14 mouse cellular contexts compared by ENCODE assay signal in the genomic region with DNA sequence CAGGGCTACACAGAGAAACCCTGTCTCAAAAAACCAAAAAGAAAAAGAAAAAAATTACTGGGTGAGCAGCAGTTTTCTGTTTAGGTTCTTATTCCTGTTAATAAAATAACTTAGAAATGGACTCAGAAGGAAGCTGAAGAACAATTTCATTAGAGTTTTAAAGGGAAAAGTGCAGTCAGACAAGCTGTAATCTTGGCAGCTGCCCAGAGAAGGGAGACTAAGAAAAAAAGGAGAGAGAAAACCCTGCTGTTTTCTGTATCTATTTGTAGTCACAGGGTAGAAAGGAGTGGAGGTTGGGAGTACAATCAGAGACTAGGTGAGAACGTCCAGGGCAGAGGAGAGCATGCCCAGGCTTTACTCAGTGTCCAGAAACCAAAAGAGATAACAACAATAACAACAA.
"Had no signal": no experiment of that assay in that cellular context is flagged by ENCODE, and none has a peak within 500 bp of the region (broad histone marks: within the 10 kb centered on the region; RNA-seq: fewer than 3 reads in every experiment).

No protein-coding gene starts in this region.

- ATAC-seq: lung, postnatal 0 days had no signal

- H3K9me3 ChIP-seq: limb, embryonic 10.5 days; liver, embryonic 15.5 days; megakaryocyte, embryonic 14.5 days; midbrain, embryonic 12.5 days; stomach, embryonic 15.5 days had no signal

- H3K27me3 ChIP-seq: liver, embryonic 15.5 days; megakaryocyte, embryonic 14.5 days; midbrain, embryonic 12.5 days; stomach, embryonic 15.5 days had no signal

- H3K27ac ChIP-seq: left cerebral cortex, adult 2 months; limb, embryonic 10.5 days; liver, embryonic 15.5 days; macrophage; midbrain, embryonic 12.5 days; stomach, embryonic 15.5 days had no signal

- H3K9ac ChIP-seq: liver, embryonic 15.5 days; midbrain, embryonic 12.5 days; stomach, embryonic 15.5 days had no signal

- DNase-seq: kidney, adult 11 months; kidney, adult 9 months; kidney, postnatal 10 days; thymus, adult 2 months; thymus, postnatal 25 days had no signal

- H3K36me3 ChIP-seq: liver, embryonic 15.5 days; midbrain, embryonic 12.5 days; stomach, embryonic 15.5 days had no signal

- H3K4me1 ChIP-seq: liver, embryonic 15.5 days; stomach, embryonic 15.5 days had no signal

- H3K4me3 ChIP-seq: left cerebral cortex, adult 2 months; limb, embryonic 10.5 days; liver, embryonic 15.5 days; megakaryocyte, embryonic 14.5 days; midbrain, embryonic 12.5 days; stomach, embryonic 15.5 days had no signal

- H3K4me2 ChIP-seq: liver, embryonic 11.5 days; liver, embryonic 15.5 days; midbrain, embryonic 12.5 days; stomach, embryonic 15.5 days had no signal
